Mouse (Mus musculus): Measurements from ENCODE around the gene Adgrb3. TPM values are rescaled to one million over a fixed set of nuclear protein-coding genes. Genes with fewer than 3 reads are reported as not detected.
"Not testable (repeated sequence)": the region's sequence is repeated elsewhere in the genome, so short reads cannot be mapped to it uniquely, and the experiment has no call there.

Adgrb3 gene
- polyA plus RNA-seq, 1 experiment from 2014 or later, result 0.95 TPM

- WGBS, result 78% methylated on average over 2 of the region's 2 CpGs
- H3K4me1 ChIP-seq (ENCODE audit: control insufficient read depth, insufficient read depth, low read length), result no peaks in the 10 kb centered on the region
- no peak overlapping the region for H3K9ac ChIP-seq (ENCODE audit: low read length)
- no peak overlapping the region for H3K4me3 ChIP-seq (ENCODE audit: low read depth, low read length)
- H3K27ac ChIP-seq (replicated peaks; ENCODE audit: low read depth, low read length), result no peak overlapping the region
- no peak for ATAC-seq (ENCODE audit: insufficient number of reproducible peaks, low FRiP score, low TSS enrichment, low read depth)
- no peaks in the 10 kb centered on the region for H3K36me3 ChIP-seq (ENCODE audit: control insufficient read depth, insufficient read depth, low read length)
- DNase-seq (ENCODE audit: low spot score), result no peak
- no peak overlapping the region for H3K4me2 ChIP-seq (ENCODE audit: low read depth, severe bottlenecking)
- no peaks in the 10 kb centered on the region for H3K9me3 ChIP-seq (ENCODE audit: control insufficient read depth, low read length)
- no peaks in the 10 kb centered on the region for H3K27me3 ChIP-seq (ENCODE audit: control insufficient read depth, insufficient read depth, low read length)
These were observed 339.3 kb downstream of the Adgrb3 start for GRCm38 (mm10) chr1:25490174-25490573.

GRCm38 (mm10) chr1:25475699-25476098, 353.8 kb downstream of the Adgrb3 start:
- no peak for DNase-seq (ENCODE audit: low spot score)
- Histone ChIP-seq H3K4me2 (ENCODE audit: low read depth, severe bottlenecking) (no peak overlapping the region), H3K27ac (replicated peaks; ENCODE audit: low read depth, low read length) (no peak overlapping the region), H3K4me3 (ENCODE audit: low read depth, low read length) (no peak overlapping the region), H3K9ac (ENCODE audit: low read length) (no peak overlapping the region), H3K27me3 (ENCODE audit: control insufficient read depth, insufficient read depth, low read length) (no peaks in the 10 kb centered on the region), H3K4me1 (ENCODE audit: control insufficient read depth, insufficient read depth, low read length) (no peaks in the 10 kb centered on the region), H3K36me3 (ENCODE audit: control insufficient read depth, insufficient read depth, low read length) (no peaks in the 10 kb centered on the region), H3K9me3 (ENCODE audit: control insufficient read depth, low read length) (no peaks in the 10 kb centered on the region)
- no peak for ATAC-seq (ENCODE audit: insufficient number of reproducible peaks, low FRiP score, low TSS enrichment, low read depth)
- 86% methylated on average over 3 of the region's 3 CpGs for WGBS

GRCm38 (mm10) chr1:25474469-25474868, 355.0 kb downstream of the Adgrb3 start:
- Histone ChIP-seq H3K4me2 (ENCODE audit: low read depth, severe bottlenecking) (no peak overlapping the region), H3K27ac (replicated peaks; ENCODE audit: low read depth, low read length) (no peak overlapping the region), H3K36me3 (ENCODE audit: control insufficient read depth, insufficient read depth, low read length) (no peaks in the 10 kb centered on the region), H3K9ac (ENCODE audit: low read length) (no peak overlapping the region), H3K27me3 (ENCODE audit: control insufficient read depth, insufficient read depth, low read length) (no peaks in the 10 kb centered on the region), H3K9me3 (ENCODE audit: control insufficient read depth, low read length) (no peaks in the 10 kb centered on the region), H3K4me1 (ENCODE audit: control insufficient read depth, insufficient read depth, low read length) (no peaks in the 10 kb centered on the region), H3K4me3 (ENCODE audit: low read depth, low read length) (no peak overlapping the region)
- ATAC-seq (ENCODE audit: insufficient number of reproducible peaks, low FRiP score, low TSS enrichment, low read depth) (no peak), DNase-seq (ENCODE audit: low spot score) (no peak)
- 90% methylated on average over 11 of the region's 11 CpGs for WGBS

GRCm38 (mm10) chr1:25471612-25472011, 357.9 kb downstream of the Adgrb3 start:
- not testable (repeated sequence) for H3K4me1 ChIP-seq (ENCODE audit: control insufficient read depth, insufficient read depth, low read length); H3K4me3 ChIP-seq (ENCODE audit: low read depth, low read length); H3K9ac ChIP-seq (ENCODE audit: low read length); DNase-seq (ENCODE audit: low spot score); H3K27me3 ChIP-seq (ENCODE audit: control insufficient read depth, insufficient read depth, low read length); H3K27ac ChIP-seq (replicated peaks; ENCODE audit: low read depth, low read length); H3K36me3 ChIP-seq (ENCODE audit: control insufficient read depth, insufficient read depth, low read length); H3K9me3 ChIP-seq (ENCODE audit: control insufficient read depth, low read length); H3K4me2 ChIP-seq (ENCODE audit: low read depth, severe bottlenecking); ATAC-seq (ENCODE audit: insufficient number of reproducible peaks, low FRiP score, low TSS enrichment, low read depth)
- WGBS, result 48% methylated on average over 2 of the region's 2 CpGs

- Histone ChIP-seq H3K9me3 (ENCODE audit: control insufficient read depth, low read length) (no peaks in the 10 kb centered on the region), H3K4me1 (ENCODE audit: control insufficient read depth, insufficient read depth, low read length) (no peaks in the 10 kb centered on the region), H3K4me3 (ENCODE audit: low read depth, low read length) (no peak overlapping the region), H3K4me2 (ENCODE audit: low read depth, severe bottlenecking) (no peak overlapping the region), H3K9ac (ENCODE audit: low read length) (no peak overlapping the region), H3K27me3 (ENCODE audit: control insufficient read depth, insufficient read depth, low read length) (no peaks in the 10 kb centered on the region), H3K27ac (replicated peaks; ENCODE audit: low read depth, low read length) (no peak overlapping the region), H3K36me3 (ENCODE audit: control insufficient read depth, insufficient read depth, low read length) (no peaks in the 10 kb centered on the region)
- DNase-seq (ENCODE audit: low spot score) (no peak), ATAC-seq (ENCODE audit: insufficient number of reproducible peaks, low FRiP score, low TSS enrichment, low read depth) (no peak)
- 21% methylated on average over 1 of the region's 1 CpGs for WGBS
These were observed 366.9 kb downstream of the Adgrb3 start for GRCm38 (mm10) chr1:25462612-25463011.

DNA sequence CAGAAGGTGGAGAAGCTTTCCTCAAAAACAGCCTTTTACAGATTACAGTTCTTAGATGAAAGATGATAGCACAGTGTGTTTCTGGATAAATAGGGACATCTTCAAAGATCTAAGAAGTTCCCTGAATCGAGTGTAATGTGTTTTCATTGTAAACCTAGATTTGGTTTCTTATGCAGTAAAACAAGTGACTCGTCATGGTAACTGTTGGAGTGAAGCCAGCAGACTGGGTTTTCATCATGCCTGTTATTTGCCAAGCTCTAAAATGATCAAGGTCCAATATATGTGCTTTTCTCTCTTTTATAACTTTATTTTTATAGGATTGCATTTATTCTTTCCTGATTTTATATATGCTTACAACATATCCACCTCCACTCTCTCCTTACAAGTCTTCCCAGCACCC, 394.0 kb downstream of the Adgrb3 start:
- H3K9me3 ChIP-seq (ENCODE audit: control insufficient read depth, low read length), result no peaks in the 10 kb centered on the region
- no peak for DNase-seq (ENCODE audit: low spot score)

DNA sequence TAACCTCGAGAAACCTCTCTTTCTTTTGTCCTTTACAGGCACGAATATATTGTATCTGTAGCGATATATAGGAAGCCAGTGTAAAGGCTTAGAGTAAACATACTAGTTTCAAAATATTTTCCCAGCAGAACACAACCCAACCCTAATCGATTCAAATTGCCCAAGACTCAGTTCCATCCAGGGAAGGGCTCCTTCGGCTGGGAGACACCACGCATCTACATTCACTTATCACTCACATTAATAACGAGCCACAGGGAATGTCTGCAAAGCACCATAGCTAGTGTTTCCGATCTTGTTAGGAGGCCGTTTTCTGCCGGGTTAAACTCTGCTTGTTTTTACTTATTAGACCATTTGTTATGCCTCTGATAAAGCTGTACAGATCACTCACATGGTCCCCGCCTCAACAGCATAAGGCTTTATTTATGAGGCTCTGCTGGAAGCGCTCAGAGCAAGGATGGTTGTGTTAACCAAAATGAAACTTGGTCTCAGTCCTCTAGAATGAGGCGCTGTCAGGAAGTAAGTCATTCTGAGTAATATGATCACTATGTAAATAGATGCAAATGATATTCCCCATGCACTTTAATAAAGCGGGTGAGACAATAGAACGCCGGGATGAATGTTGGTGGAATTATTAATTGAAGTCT, 399.2 kb downstream of the Adgrb3 start:
- DNase-seq (ENCODE audit: low spot score) (no peak), ATAC-seq (ENCODE audit: insufficient number of reproducible peaks, low FRiP score, low TSS enrichment, low read depth) (no peak)
- WGBS, result 64% methylated on average over 16 of the region's 16 CpGs

More for the DNA sequence above, 394.0 kb downstream of the Adgrb3 start:
- no peak for ATAC-seq (ENCODE audit: insufficient number of reproducible peaks, low FRiP score, low TSS enrichment, low read depth)
- Histone ChIP-seq H3K36me3 (ENCODE audit: control insufficient read depth, insufficient read depth, low read length) (no peaks in the 10 kb centered on the region), H3K9ac (ENCODE audit: low read length) (no peak overlapping the region), H3K4me1 (ENCODE audit: control insufficient read depth, insufficient read depth, low read length) (no peaks in the 10 kb centered on the region), H3K4me2 (ENCODE audit: low read depth, severe bottlenecking) (no peak overlapping the region), H3K27ac (replicated peaks; ENCODE audit: low read depth, low read length) (no peak overlapping the region), H3K27me3 (ENCODE audit: control insufficient read depth, insufficient read depth, low read length) (no peaks in the 10 kb centered on the region), H3K4me3 (ENCODE audit: low read depth, low read length) (no peak overlapping the region)
- 76% methylated on average over 2 of the region's 2 CpGs for WGBS

DNA sequence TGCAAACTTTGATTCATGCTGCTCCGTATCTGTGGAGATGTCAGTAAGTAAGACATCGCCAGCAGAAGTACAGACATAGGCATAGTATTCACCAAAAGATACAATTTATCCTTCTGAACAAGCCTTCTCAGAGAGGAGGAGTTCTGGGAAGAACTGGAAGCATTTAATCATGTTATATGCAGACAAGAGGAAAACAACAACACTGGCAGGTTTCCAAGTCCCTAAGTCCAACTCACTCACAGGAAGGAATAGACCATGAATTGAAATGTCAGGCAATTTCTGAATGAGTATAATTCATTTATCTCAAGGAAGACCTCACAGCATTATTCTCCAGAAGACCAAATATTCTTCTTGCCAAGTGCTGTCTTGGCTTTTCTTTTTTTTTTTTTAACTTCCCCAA, 408.8 kb downstream of the Adgrb3 start:
- Histone ChIP-seq H3K4me1 (ENCODE audit: control insufficient read depth, insufficient read depth, low read length) (no peaks in the 10 kb centered on the region), H3K27me3 (ENCODE audit: control insufficient read depth, insufficient read depth, low read length) (no peaks in the 10 kb centered on the region), H3K9me3 (ENCODE audit: control insufficient read depth, low read length) (no peaks in the 10 kb centered on the region), H3K9ac (ENCODE audit: low read length) (no peak overlapping the region), H3K4me2 (ENCODE audit: low read depth, severe bottlenecking) (no peak overlapping the region), H3K27ac (replicated peaks; ENCODE audit: low read depth, low read length) (no peak overlapping the region), H3K36me3 (ENCODE audit: control insufficient read depth, insufficient read depth, low read length) (no peaks in the 10 kb centered on the region), H3K4me3 (ENCODE audit: low read depth, low read length) (no peak overlapping the region)
- DNase-seq (ENCODE audit: low spot score) (no peak), ATAC-seq (ENCODE audit: insufficient number of reproducible peaks, low FRiP score, low TSS enrichment, low read depth) (no peak)
- 99% methylated on average over 2 of the region's 2 CpGs for WGBS

More for the DNA sequence above, 399.2 kb downstream of the Adgrb3 start:
- no peak overlapping the region for H3K4me2 ChIP-seq (ENCODE audit: low read depth, severe bottlenecking)
- H3K27me3 ChIP-seq (ENCODE audit: control insufficient read depth, insufficient read depth, low read length), result no peaks in the 10 kb centered on the region
- no peak overlapping the region for H3K4me3 ChIP-seq (ENCODE audit: low read depth, low read length)
- no peaks in the 10 kb centered on the region for H3K4me1 ChIP-seq (ENCODE audit: control insufficient read depth, insufficient read depth, low read length)
- no peaks in the 10 kb centered on the region for H3K9me3 ChIP-seq (ENCODE audit: control insufficient read depth, low read length)
- no peak overlapping the region for H3K9ac ChIP-seq (ENCODE audit: low read length)
- no peak overlapping the region for H3K27ac ChIP-seq (replicated peaks; ENCODE audit: low read depth, low read length)
- no peaks in the 10 kb centered on the region for H3K36me3 ChIP-seq (ENCODE audit: control insufficient read depth, insufficient read depth, low read length)

GRCm38 (mm10) chr1:25419378-25419777, 410.1 kb downstream of the Adgrb3 start:
- DNase-seq (ENCODE audit: low spot score) (no peak), ATAC-seq (ENCODE audit: insufficient number of reproducible peaks, low FRiP score, low TSS enrichment, low read depth) (no peak)
- Histone ChIP-seq H3K9ac (ENCODE audit: low read length) (no peak overlapping the region), H3K4me3 (ENCODE audit: low read depth, low read length) (no peak overlapping the region), H3K27ac (replicated peaks; ENCODE audit: low read depth, low read length) (no peak overlapping the region), H3K9me3 (ENCODE audit: control insufficient read depth, low read length) (no peaks in the 10 kb centered on the region), H3K4me2 (ENCODE audit: low read depth, severe bottlenecking) (no peak overlapping the region), H3K27me3 (ENCODE audit: control insufficient read depth, insufficient read depth, low read length) (no peaks in the 10 kb centered on the region), H3K36me3 (ENCODE audit: control insufficient read depth, insufficient read depth, low read length) (no peaks in the 10 kb centered on the region), H3K4me1 (ENCODE audit: control insufficient read depth, insufficient read depth, low read length) (no peaks in the 10 kb centered on the region)

All from limb, embryonic 11.5 days (tissue).